Mouse (Mus musculus): ENCODE data around the gene Ccr10. TPM values are rescaled to one million over a fixed set of nuclear protein-coding genes. Genes with fewer than 3 reads are reported as not detected.

The Ccr10 gene
- polyA plus RNA-seq, 1 experiment from 2014 or later = 0.24 TPM

DNA sequence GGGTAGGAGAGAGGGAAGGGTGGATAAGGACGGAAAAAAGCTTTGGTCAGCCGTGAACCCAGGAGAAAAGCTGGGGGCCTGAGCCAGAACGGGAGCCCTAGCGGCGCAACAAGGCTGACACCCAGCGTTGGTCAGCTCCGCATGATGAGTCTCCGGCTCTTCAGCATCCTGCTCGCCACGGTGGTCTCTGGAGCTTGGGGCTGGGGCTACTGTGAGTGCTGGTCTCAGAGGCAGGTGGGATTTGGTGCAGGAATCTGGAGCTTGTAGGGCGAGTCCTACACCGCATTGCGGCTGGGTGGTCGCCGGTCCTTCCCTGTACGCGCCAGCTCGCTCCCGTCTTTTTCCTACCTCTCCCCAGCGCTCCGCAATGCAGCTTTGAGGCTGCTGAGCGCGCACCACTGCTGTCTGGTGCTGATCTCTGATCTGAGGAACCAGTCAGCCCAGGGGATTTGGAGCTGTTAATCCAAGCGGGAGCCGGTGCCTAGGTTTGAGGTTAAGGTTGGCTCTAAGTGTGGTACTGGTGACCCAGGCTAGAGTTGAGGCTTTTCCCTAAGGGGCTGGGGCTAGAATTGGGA lies 961 bp upstream of the Ccr10 start:
- H3K27ac ChIP-seq (replicated peaks) = no peak overlapping the region
- DNase-seq (ENCODE audit: low spot score) (peak; percentile 33), ATAC-seq (ENCODE audit: low FRiP score, low TSS enrichment) (no peak)
- H3K27me3 ChIP-seq (ENCODE audit: control insufficient read depth, insufficient read depth, low read length) = no peaks in the 10 kb centered on the region
- peak overlapping the region; percentile 52 for H3K4me2 ChIP-seq (replicated peaks; ENCODE audit: low read depth)
- 0 out of 2 replicates have a peak overlapping the region, but pooled peaks have one; percentile 31 for H3K9ac ChIP-seq (ENCODE audit: low read length)
- 1% methylated on average over 25 of the region's 25 CpGs for WGBS
- no peaks in the 10 kb centered on the region for H3K36me3 ChIP-seq (ENCODE audit: control insufficient read depth, insufficient read depth, low read length)
- H3K4me3 ChIP-seq (ENCODE audit: low read depth, low read length) = peak overlapping the region; percentile 31
- TF ChIP-seq CTCF (IDR thresholded peaks at IDR 0.05; ENCODE audit: low read depth) (peak; percentile 62), EP300 (optimal IDR thresholded peaks at IDR 0.05) (no peak)
- H3K9me3 ChIP-seq (ENCODE audit: control insufficient read depth, low read length) = no peaks in the 10 kb centered on the region
- H3K4me1 ChIP-seq (replicated peaks; ENCODE audit: control insufficient read depth, insufficient read depth) = peaks cover 19% of the 10 kb centered on the region

DNA sequence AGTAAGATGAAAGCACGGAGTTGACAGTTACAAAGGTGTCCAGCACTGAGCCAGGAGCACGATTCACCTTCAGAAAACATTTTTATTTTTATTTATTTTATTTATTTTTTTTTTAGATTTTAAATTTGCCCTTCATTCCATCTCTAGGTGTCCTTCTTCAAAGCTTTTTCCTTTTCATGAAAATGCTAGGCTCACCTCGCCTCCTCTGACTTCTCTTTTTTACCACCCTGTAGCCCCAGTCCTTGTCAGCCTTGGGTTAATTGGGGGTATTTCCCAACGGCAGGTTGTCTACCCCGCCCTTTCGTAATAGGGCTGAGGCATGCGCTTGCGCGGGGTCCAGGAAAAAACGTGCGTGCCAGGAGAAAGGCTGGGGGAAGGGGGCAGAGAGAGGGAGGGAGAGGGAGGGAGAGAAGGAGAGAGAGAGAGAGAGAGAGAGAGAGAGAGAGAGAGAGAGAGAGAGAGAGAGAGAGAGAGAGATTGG lies 433 bp upstream of the Ccr10 start:
- no peak overlapping the region for H3K9ac ChIP-seq (ENCODE audit: low read length)
- peak overlapping the region; percentile 73 for H3K4me2 ChIP-seq (replicated peaks; ENCODE audit: low read depth)
- TF ChIP-seq EP300 (optimal IDR thresholded peaks at IDR 0.05) (no peak), CTCF (IDR thresholded peaks at IDR 0.05; ENCODE audit: low read depth) (no peak)
- peaks cover 19% of the 10 kb centered on the region for H3K4me1 ChIP-seq (replicated peaks; ENCODE audit: control insufficient read depth, insufficient read depth)
- peak; percentile 20 for DNase-seq (ENCODE audit: low spot score)
- no peaks in the 10 kb centered on the region for H3K27me3 ChIP-seq (ENCODE audit: control insufficient read depth, insufficient read depth, low read length)
- no peak for ATAC-seq (ENCODE audit: low FRiP score, low TSS enrichment)
- peak overlapping the region; percentile 31 for H3K4me3 ChIP-seq (ENCODE audit: low read depth, low read length)
- no peak overlapping the region for H3K27ac ChIP-seq (replicated peaks)
- WGBS = 11% methylated on average over 11 of the region's 11 CpGs
- no peaks in the 10 kb centered on the region for H3K36me3 ChIP-seq (ENCODE audit: control insufficient read depth, insufficient read depth, low read length)
- no peaks in the 10 kb centered on the region for H3K9me3 ChIP-seq (ENCODE audit: control insufficient read depth, low read length)

DNA sequence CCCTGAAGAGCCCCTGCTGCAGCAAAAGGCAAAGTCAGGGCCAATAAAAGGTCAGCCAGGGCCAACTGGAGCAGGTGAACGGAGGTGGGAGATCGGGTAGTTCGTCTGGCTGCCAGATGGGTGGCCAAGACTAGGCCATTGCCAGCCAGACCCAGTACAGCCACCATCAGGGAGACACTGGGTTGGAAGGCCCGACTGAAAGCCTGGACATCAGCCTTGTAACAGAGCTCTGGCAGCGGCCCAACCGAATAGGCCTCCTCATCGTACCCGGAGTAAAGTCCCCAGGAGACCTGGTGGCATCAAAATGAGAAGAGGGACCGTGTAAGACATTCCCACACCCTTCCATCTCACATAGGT lies 876 bp downstream of the Ccr10 start:
- Histone ChIP-seq H3K27me3 (ENCODE audit: control insufficient read depth, insufficient read depth, low read length) (no peaks in the 10 kb centered on the region), H3K4me1 (replicated peaks; ENCODE audit: control insufficient read depth, insufficient read depth) (peaks cover 20% of the 10 kb centered on the region), H3K4me2 (replicated peaks; ENCODE audit: low read depth) (peak overlapping the region; percentile 73), H3K4me3 (ENCODE audit: low read depth, low read length) (peak overlapping the region; percentile 38), H3K9me3 (ENCODE audit: control insufficient read depth, low read length) (no peaks in the 10 kb centered on the region), H3K36me3 (ENCODE audit: control insufficient read depth, insufficient read depth, low read length) (no peaks in the 10 kb centered on the region), H3K27ac (replicated peaks) (peak overlapping the region; percentile 87; the same call in 1 of the 2 replicates), H3K9ac (ENCODE audit: low read length) (peak overlapping the region; percentile 54; the same call in 1 of the 2 replicates)
- TF ChIP-seq CTCF (IDR thresholded peaks at IDR 0.05; ENCODE audit: low read depth) (no peak), EP300 (optimal IDR thresholded peaks at IDR 0.05) (no peak)
- 47% methylated on average over 9 of the region's 9 CpGs for WGBS
- ATAC-seq (ENCODE audit: low FRiP score, low TSS enrichment) (no peak), DNase-seq (ENCODE audit: low spot score) (no peak)

DNA sequence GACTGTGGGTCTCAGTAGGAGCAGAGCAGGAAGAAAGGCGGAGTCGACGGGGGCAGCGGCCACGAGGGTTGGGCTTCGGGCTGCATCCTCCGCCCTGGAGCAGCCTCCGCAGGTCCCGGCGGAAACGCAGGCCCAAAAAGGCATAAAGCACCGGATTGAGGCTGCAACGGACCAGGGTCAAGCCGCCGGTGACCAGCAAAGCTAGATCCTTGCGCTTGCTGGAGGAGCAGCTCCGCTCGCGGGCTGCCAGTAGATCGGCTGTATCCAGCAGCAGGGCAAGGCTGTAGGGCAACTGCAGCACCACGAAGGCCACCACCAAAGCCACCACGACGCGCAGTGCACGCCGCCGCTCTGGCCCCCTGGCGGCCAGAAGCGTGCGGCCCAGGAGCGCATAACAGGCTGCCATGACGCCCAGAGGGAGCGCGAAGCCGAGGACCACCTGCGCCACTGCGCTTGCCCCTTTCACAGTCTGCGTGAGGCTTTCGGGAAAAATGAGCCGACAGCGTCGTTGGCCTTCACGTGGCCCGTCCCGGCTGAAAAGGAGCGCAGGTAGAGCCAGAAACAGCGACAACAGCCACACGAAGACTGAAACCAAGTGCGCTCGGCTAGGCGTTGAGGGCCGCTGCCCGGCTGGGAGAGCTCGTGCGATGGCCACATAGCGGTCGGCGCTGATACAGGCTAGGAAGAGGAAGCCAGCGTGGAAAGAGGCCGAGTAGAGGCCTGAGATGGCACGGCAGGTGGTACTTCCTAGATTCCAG lies 1.4 kb downstream of the Ccr10 start:
- Histone ChIP-seq H3K4me3 (ENCODE audit: low read depth, low read length) (peak overlapping the region; percentile 38), H3K27me3 (ENCODE audit: control insufficient read depth, insufficient read depth, low read length) (no peaks in the 10 kb centered on the region), H3K36me3 (ENCODE audit: control insufficient read depth, insufficient read depth, low read length) (no peaks in the 10 kb centered on the region), H3K4me1 (replicated peaks; ENCODE audit: control insufficient read depth, insufficient read depth) (peaks cover 22% of the 10 kb centered on the region), H3K9ac (ENCODE audit: low read length) (peak overlapping the region; percentile 54), H3K9me3 (ENCODE audit: control insufficient read depth, low read length) (no peaks in the 10 kb centered on the region), H3K27ac (replicated peaks) (peak overlapping the region; percentile 87), H3K4me2 (replicated peaks; ENCODE audit: low read depth) (peak overlapping the region; percentile 73)
- 3% methylated on average over 61 of the region's 61 CpGs for WGBS
- ATAC-seq (ENCODE audit: low FRiP score, low TSS enrichment) (peak; percentile 61), DNase-seq (ENCODE audit: low spot score) (peak; percentile 80)
- peak; percentile 97 for TF ChIP-seq CTCF (IDR thresholded peaks at IDR 0.05; ENCODE audit: low read depth)
- no peak for TF ChIP-seq EP300 (optimal IDR thresholded peaks at IDR 0.05)

DNA sequence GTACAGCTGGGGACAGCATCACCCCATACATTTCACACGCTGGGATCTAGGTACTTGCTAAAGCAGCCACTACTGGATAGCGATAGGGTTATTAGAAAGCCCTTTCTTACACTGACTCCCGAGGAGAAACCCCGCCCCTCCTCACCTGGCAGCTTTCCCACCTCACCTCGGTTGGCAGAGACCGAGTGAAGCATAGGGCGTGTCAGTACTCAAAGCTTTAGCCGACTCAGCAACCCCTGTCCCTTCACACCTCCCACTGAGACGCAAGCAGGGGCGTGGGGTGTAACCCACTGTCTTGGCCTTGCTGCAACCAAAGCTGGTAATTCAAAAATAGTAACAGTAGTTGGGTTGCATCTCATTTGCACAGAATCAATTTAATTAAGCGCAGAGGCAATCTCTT lies 2.1 kb downstream of the Ccr10 start:
- Histone ChIP-seq H3K27ac (replicated peaks) (peak overlapping the region; percentile 87), H3K4me2 (replicated peaks; ENCODE audit: low read depth) (peak overlapping the region; percentile 73), H3K4me3 (ENCODE audit: low read depth, low read length) (peak overlapping the region; percentile 38), H3K36me3 (ENCODE audit: control insufficient read depth, insufficient read depth, low read length) (peaks cover under 1% of the 10 kb centered on the region; the same call in 1 of the 2 replicates), H3K27me3 (ENCODE audit: control insufficient read depth, insufficient read depth, low read length) (no peaks in the 10 kb centered on the region), H3K9me3 (ENCODE audit: control insufficient read depth, low read length) (no peaks in the 10 kb centered on the region), H3K4me1 (replicated peaks; ENCODE audit: control insufficient read depth, insufficient read depth) (peaks cover 22% of the 10 kb centered on the region), H3K9ac (ENCODE audit: low read length) (peak overlapping the region; percentile 14; the same call in 1 of the 2 replicates)
- TF ChIP-seq EP300 (optimal IDR thresholded peaks at IDR 0.05) = no peak
- no peak for TF ChIP-seq CTCF (IDR thresholded peaks at IDR 0.05; ENCODE audit: low read depth)
- DNase-seq (ENCODE audit: low spot score) = peak; percentile 92
- ATAC-seq (ENCODE audit: low FRiP score, low TSS enrichment) = no peak
- WGBS = 5% methylated on average over 11 of the region's 11 CpGs

DNA sequence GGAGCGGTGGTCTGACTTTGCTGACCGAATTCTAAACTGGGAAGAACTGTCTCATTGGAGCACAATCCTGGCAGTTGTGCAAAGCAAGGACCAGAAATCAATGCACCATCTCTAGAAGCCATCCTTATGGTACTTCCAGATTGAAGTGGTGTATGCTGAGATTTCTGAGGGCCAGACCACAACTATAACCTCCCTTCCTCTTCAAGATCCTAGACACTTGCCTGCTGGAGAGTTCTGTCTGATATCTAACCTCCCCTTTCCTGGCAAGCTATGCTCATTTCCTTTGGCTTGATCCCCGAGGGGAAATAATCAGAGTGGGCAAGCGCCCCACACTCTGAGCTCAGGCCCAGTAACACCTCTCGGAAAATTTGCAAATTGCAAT lies 2.8 kb downstream of the Ccr10 start:
- H3K9ac ChIP-seq (ENCODE audit: low read length) = peak overlapping the region; percentile 65
- H3K4me3 ChIP-seq (ENCODE audit: low read depth, low read length) = peak overlapping the region; percentile 58
- no peaks in the 10 kb centered on the region for H3K9me3 ChIP-seq (ENCODE audit: control insufficient read depth, low read length)
- DNase-seq (ENCODE audit: low spot score) = no peak
- H3K4me1 ChIP-seq (replicated peaks; ENCODE audit: control insufficient read depth, insufficient read depth) = peaks cover 22% of the 10 kb centered on the region
- 8% methylated on average over 5 of the region's 5 CpGs for WGBS
- no peak for ATAC-seq (ENCODE audit: low FRiP score, low TSS enrichment)
- H3K36me3 ChIP-seq (ENCODE audit: control insufficient read depth, insufficient read depth, low read length) = peaks cover 7% of the 10 kb centered on the region
- no peaks in the 10 kb centered on the region for H3K27me3 ChIP-seq (ENCODE audit: control insufficient read depth, insufficient read depth, low read length)
- TF ChIP-seq CTCF (IDR thresholded peaks at IDR 0.05; ENCODE audit: low read depth) (no peak), EP300 (optimal IDR thresholded peaks at IDR 0.05) (no peak)
- peak overlapping the region; percentile 95 for H3K27ac ChIP-seq (replicated peaks)
- peak overlapping the region; percentile 73 for H3K4me2 ChIP-seq (replicated peaks; ENCODE audit: low read depth)
